8 mouse cellular contexts compared by ENCODE assay signal in genomic region chr11:5999832-6000771, GRCm38 (mm10). TPM values are rescaled to one million over a fixed set of nuclear protein-coding genes. Genes with fewer than 3 reads are reported as not detected.
DNase-seq lines count a peak whose midpoint lies in the region; ATAC-seq lines count a peak whose summit lies in the region.

No protein-coding gene starts in this region.

- peak; percentile 91 for ATAC-seq in forebrain, embryonic 15.5 days (replicated peaks)
- peak; percentile 40 for ATAC-seq in liver, embryonic 12.5 days
- peak; percentile 88 for ATAC-seq in stomach, embryonic 15.5 days (ENCODE audit: insufficient read depth, low FRiP score, low read depth)

- intact Hi-C loops in heart, postnatal 10 days (cut with DNase I): no loop called here

- WGBS in forebrain, embryonic 15.5 days: 4% methylated on average over 8 of the region's 8 CpGs
- WGBS in liver, embryonic 12.5 days (ENCODE audit: insufficient replicate concordance): 8% methylated on average over 8 of the region's 8 CpGs
- WGBS in stomach, embryonic 15.5 days: 2% methylated on average over 8 of the region's 8 CpGs

- no peaks in the 10 kb centered on the region for H3K9me3 ChIP-seq in forebrain, embryonic 15.5 days
- no peaks in the 10 kb centered on the region for H3K9me3 ChIP-seq in liver, embryonic 12.5 days (replicated peaks)
- H3K9me3 ChIP-seq in stomach, embryonic 15.5 days: no peaks in the 10 kb centered on the region

- peak; percentile 36 to 47 for DNase-seq in CD8-positive naive resting alpha-beta T cell, adult 2 months (ENCODE audit: low read depth in 2 of 2, low spot score in 2 of 2)
- peak; percentile 77 for DNase-seq in cerebellum, adult 11 months
- peak; percentile 95 for DNase-seq in heart, postnatal 10 days
- DNase-seq in kidney, postnatal 25 days: peak; percentile 71 to 90
- peak; percentile 81 for DNase-seq in naive thymus-derived CD4-positive, alpha-beta T cell, adult 2 months (ENCODE audit: low read depth)

- H3K4me1 ChIP-seq in forebrain, embryonic 15.5 days: peaks cover 23% of the 10 kb centered on the region
- H3K4me1 ChIP-seq in liver, embryonic 12.5 days: peaks cover 21% of the 10 kb centered on the region
- H3K4me1 ChIP-seq in stomach, embryonic 15.5 days: peaks cover 37% of the 10 kb centered on the region

- peak overlapping the region; percentile 83 for H3K27ac ChIP-seq in forebrain, embryonic 15.5 days (replicated peaks)
- peak overlapping the region; percentile 53; the same call in 1 of the 2 replicates for H3K27ac ChIP-seq in liver, embryonic 12.5 days
- H3K27ac ChIP-seq in stomach, embryonic 15.5 days: peak overlapping the region; percentile 91

- peak overlapping the region; percentile 2; the same call in 1 of the 2 replicates for H3K4me2 ChIP-seq in forebrain, embryonic 15.5 days (replicated peaks)
- H3K4me2 ChIP-seq in liver, embryonic 12.5 days: no peak overlapping the region
- H3K4me2 ChIP-seq in stomach, embryonic 15.5 days: 0 out of 2 replicates have a peak overlapping the region, but pooled peaks have one; percentile 13

- H3K9ac ChIP-seq in forebrain, embryonic 15.5 days (replicated peaks): no peak overlapping the region
- no peak overlapping the region for H3K9ac ChIP-seq in liver, embryonic 12.5 days
- H3K9ac ChIP-seq in stomach, embryonic 15.5 days: no peak overlapping the region; the same call in 1 of the 2 replicates

- H3K36me3 ChIP-seq in forebrain, embryonic 15.5 days: 0 out of 2 replicates have a peak, but pooled peaks cover 2% of the 10 kb centered on the region
- H3K36me3 ChIP-seq in liver, embryonic 12.5 days: no peaks in the 10 kb centered on the region
- H3K36me3 ChIP-seq in stomach, embryonic 15.5 days: no peaks in the 10 kb centered on the region

- H3K4me3 ChIP-seq in forebrain, embryonic 15.5 days: no peak overlapping the region
- H3K4me3 ChIP-seq in liver, embryonic 12.5 days: no peak overlapping the region
- no peak overlapping the region for H3K4me3 ChIP-seq in stomach, embryonic 15.5 days (replicated peaks)

- H3K27me3 ChIP-seq in forebrain, embryonic 15.5 days: no peaks in the 10 kb centered on the region
- H3K27me3 ChIP-seq in liver, embryonic 12.5 days (replicated peaks): peaks cover 15% of the 10 kb centered on the region
- no peaks in the 10 kb centered on the region for H3K27me3 ChIP-seq in stomach, embryonic 15.5 days (replicated peaks)

RNA-seq across cellular contexts. Expression of gene Ykt6, which starts 44.6 kb away (rescaled TPM):
- 86.0 and 95.9 TPM in 2 replicates for polyA plus RNA-seq in forebrain, embryonic 15.5 days (2015; fragmentation: Nextera tagmentation; extraction: Ambion mirVana)
- total RNA-seq in heart, postnatal 10 days (2021): 10 to 100 TPM; 85.7 to 97.5 TPM
- 25.2 and 25.7 TPM in 2 replicates for polyA plus RNA-seq in liver, embryonic 12.5 days (2016; fragmentation: Nextera tagmentation; extraction: Ambion mirVana)
- 48.7 and 54.8 TPM in 2 replicates for polyA plus RNA-seq in stomach, embryonic 15.5 days (2015; fragmentation: Nextera tagmentation; extraction: Ambion mirVana)

RNA-seq across cellular contexts. Expression of gene Gck, which starts 50.2 kb away (rescaled TPM):
- polyA plus RNA-seq in forebrain, embryonic 15.5 days (2015; fragmentation: Nextera tagmentation; extraction: Ambion mirVana): 6.8 and 7.7 TPM in 2 replicates
- total RNA-seq in heart, postnatal 10 days (2021): 1 to 10 TPM in 1 of 2 experiments, under 1 TPM in 1; 0.40 to 1.5 TPM
- 0.31 and 0.37 TPM in 2 replicates for polyA plus RNA-seq in liver, embryonic 12.5 days (2016; fragmentation: Nextera tagmentation; extraction: Ambion mirVana)
- polyA plus RNA-seq in stomach, embryonic 15.5 days (2015; fragmentation: Nextera tagmentation; extraction: Ambion mirVana): 3.4 and 3.5 TPM in 2 replicates

Comparison
In these comparisons a context has a peak if more than half of its experiments do, and no peak if none do; other contexts are left out.
1. DNase-seq: peak in every context shown above with its lines; median percentile 95 in heart, postnatal 10 days; 81 in naive thymus-derived CD4-positive, alpha-beta T cell, adult 2 months; 80 in kidney, postnatal 25 days; 77 in cerebellum, adult 11 months; 42 in CD8-positive naive resting alpha-beta T cell, adult 2 months.
2. ATAC-seq: peak in every context shown above with its lines; median percentile 91 in forebrain, embryonic 15.5 days; 88 in stomach, embryonic 15.5 days; 40 in liver, embryonic 12.5 days.